In the genomic region with DNA sequence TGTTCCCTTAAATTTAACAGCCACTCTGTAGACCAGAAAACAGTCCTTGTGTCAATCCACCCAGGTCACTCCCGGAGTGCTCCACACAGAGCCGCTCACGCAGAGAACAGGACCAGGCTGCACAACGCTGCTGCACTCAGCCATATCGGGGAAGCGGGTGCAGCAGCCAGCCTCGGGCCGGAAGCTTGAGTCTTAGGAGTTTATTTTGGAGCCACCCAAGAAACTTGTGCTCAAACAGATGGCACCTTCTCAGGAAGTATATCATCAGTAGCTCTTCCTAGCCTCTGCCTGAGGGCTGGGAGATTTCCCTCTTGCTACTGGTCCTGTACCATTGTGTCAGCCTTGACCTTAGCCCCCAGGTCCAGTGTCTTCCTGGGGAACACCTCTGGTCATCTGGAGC, we compare ENCODE assay signal across 13 mouse cellular contexts.
"Had no signal": no experiment of that assay in that cellular context is flagged by ENCODE, and none has a peak within 500 bp of the region (broad histone marks: within the 10 kb centered on the region; RNA-seq: fewer than 3 reads in every experiment).

No protein-coding gene starts in this region.

- H3K9me3 ChIP-seq: intestine, embryonic 15.5 days; limb, embryonic 12.5 days; midbrain, embryonic 10.5 days; neural tube, embryonic 15.5 days had no signal

- H3K4me2 ChIP-seq: intestine, embryonic 15.5 days; limb, embryonic 12.5 days; neural tube, embryonic 15.5 days had no signal

- H3K9ac ChIP-seq: intestine, embryonic 15.5 days; limb, embryonic 12.5 days; liver, embryonic 14.5 days; neural tube, embryonic 15.5 days had no signal

- H3K27me3 ChIP-seq: intestine, embryonic 15.5 days; neural tube, embryonic 15.5 days had no signal

- H3K27ac ChIP-seq: intestine, embryonic 15.5 days; limb, embryonic 12.5 days; liver, embryonic 14.5 days; midbrain, embryonic 10.5 days; neural tube, embryonic 15.5 days had no signal

- H3K4me3 ChIP-seq: intestine, embryonic 15.5 days; limb, embryonic 12.5 days; midbrain, embryonic 10.5 days; myocyte; neural tube, embryonic 15.5 days had no signal

- DNase-seq: kidney, adult 18-20 months; kidney, postnatal 10 days; liver; lung, adult 18-20 months; lung, postnatal 36 days; midbrain, embryonic 14.5 days; thymus, postnatal 36 days had no signal

- H3K4me1 ChIP-seq: intestine, embryonic 15.5 days had no signal

- ATAC-seq: intestine, embryonic 15.5 days had no signal
